Mouse (Mus musculus) MEL (cell line): Measurements from ENCODE around the gene Lmtk3. TPM values are rescaled to one million over a fixed set of nuclear protein-coding genes. Genes with fewer than 3 reads are reported as not detected.

ENCODE experiments used
- DNase-seq: peaks from one replicate; pipeline ENCODE4 v3.0.0; 2011; ENCODE audit warnings: low read depth, low spot score
- H3K27ac ChIP-seq: 2 replicates; pipeline ENCODE4 v1.5.1; 2012; ENCODE audit warnings: low read depth, mild to moderate bottlenecking, control low read depth, low read length, moderate library complexity; ENCODE audit not compliant: control insufficient read depth
- H3K27me3 ChIP-seq, 2 experiments: fragments of 150-350 bp in 1 of 2; sonication (generic) in 1 of 2; 2 replicates each; pipeline ENCODE4 v1.6.1; 2012; ENCODE audit warnings: low read length in 2 of 2, mild to moderate bottlenecking in 2 of 2, improper control_type of control experiment in 1 of 2, moderate library complexity in 1 of 2; ENCODE audit not compliant: insufficient read depth in 2 of 2, control insufficient read depth in 1 of 2
- H3K36me3 ChIP-seq, 2 experiments: 2 replicates each; pipeline ENCODE4 v1.6.1; 2012 to 2014; ENCODE audit warnings: low read length in 2 of 2, improper control_type of control experiment in 1 of 2, inconsistent platforms in 1 of 2, mild to moderate bottlenecking in 1 of 2; ENCODE audit not compliant: insufficient read depth in 2 of 2, control insufficient read depth in 1 of 2
- H3K4me1 ChIP-seq, 2 experiments: fragments of 150-350 bp in 1 of 2; sonication (generic) in 1 of 2; 2 replicates each; pipeline ENCODE4 v1.6.1; 2012; ENCODE audit warnings: low read length in 2 of 2, improper control_type of control experiment in 1 of 2, mild to moderate bottlenecking in 1 of 2; ENCODE audit not compliant: insufficient read depth in 2 of 2, control insufficient read depth in 1 of 2
- H3K4me3 ChIP-seq, 2 experiments: fragments of 150-350 bp in 1 of 2; sonication (generic) in 1 of 2; 2 replicates each; pipeline ENCODE4 v1.5.1; 2012; ENCODE audit warnings: low read depth in 2 of 2, low read length in 2 of 2, mild to moderate bottlenecking in 2 of 2, moderate library complexity in 2 of 2, control low read depth in 1 of 2, improper control_type of control experiment in 1 of 2; ENCODE audit not compliant: control insufficient read depth in 1 of 2, insufficient read depth in 1 of 2
- H3K79me2 ChIP-seq: 2 replicates; pipeline ENCODE4 v1.6.1; 2012; ENCODE audit warnings: mild to moderate bottlenecking, low read length, moderate library complexity; ENCODE audit not compliant: control insufficient read depth, poor library complexity, insufficient read depth
- H3K9ac ChIP-seq: 2 replicates; pipeline ENCODE4 v1.6.1; 2012; ENCODE audit warnings: low read depth, mild to moderate bottlenecking, control low read depth, low read length, moderate library complexity; ENCODE audit not compliant: control insufficient read depth, poor library complexity, severe bottlenecking
- H3K9me3 ChIP-seq: fragments of 150-350 bp; sonication (generic); replicated peaks from 2 replicates; pipeline ENCODE4 v1.6.1; 2012; ENCODE audit warnings: mild to moderate bottlenecking, low read length, improper control_type of control experiment, moderate library complexity; ENCODE audit not compliant: insufficient read depth
- CHD2 ChIP-seq: IDR thresholded peaks from 2 replicates; pipeline ENCODE4 v1.6.1; 2011; ENCODE audit warnings: low read length, improper control_type of control experiment
- E2F4 ChIP-seq: IDR thresholded peaks from 2 replicates; pipeline ENCODE4 v1.6.1; 2011; ENCODE audit warnings: low read depth, low read length, improper control_type of control experiment, borderline replicate concordance
- ELF1 ChIP-seq: IDR thresholded peaks from 2 replicates; pipeline ENCODE4 v1.6.1; 2014; ENCODE audit warnings: low read depth, mild to moderate bottlenecking, inconsistent platforms, low read length, improper control_type of control experiment, moderate library complexity
- EP300 ChIP-seq, 2 experiments: IDR thresholded peaks; 2 replicates each; pipeline ENCODE4 v1.6.1; 2011; ENCODE audit warnings: improper control_type of control experiment in 2 of 2, low read length in 2 of 2, low read depth in 1 of 2, mild to moderate bottlenecking in 1 of 2
- ETS1 ChIP-seq: IDR thresholded peaks from 2 replicates; pipeline ENCODE4 v1.6.1; 2012; ENCODE audit warnings: low read depth, mild to moderate bottlenecking, inconsistent platforms, low read length, improper control_type of control experiment, moderate library complexity
- GABPA ChIP-seq: IDR thresholded peaks from 2 replicates; pipeline ENCODE4 v1.6.1; 2012; ENCODE audit warnings: low read depth, mild to moderate bottlenecking, inconsistent platforms, low read length, improper control_type of control experiment, moderate library complexity
- GATA1 ChIP-seq: IDR thresholded peaks from 2 replicates; pipeline ENCODE4 v1.6.1; 2011; ENCODE audit warnings: low read depth, low read length, improper control_type of control experiment
- HCFC1 ChIP-seq: IDR thresholded peaks from 2 replicates; pipeline ENCODE4 v1.6.1; 2012; ENCODE audit warnings: low read depth, mild to moderate bottlenecking, inconsistent platforms, low read length, improper control_type of control experiment, moderate library complexity
- KAT2A ChIP-seq: conservative IDR thresholded peaks from 2 replicates; pipeline ENCODE4 v1.6.1; 2012; ENCODE audit warnings: low read depth, low read length, improper control_type of control experiment, inconsistent platforms
- MAFK ChIP-seq: IDR thresholded peaks from 2 replicates; pipeline ENCODE4 v1.6.1; 2011; ENCODE audit warnings: low read depth, mild to moderate bottlenecking, low read length, improper control_type of control experiment, borderline replicate concordance
- MAX ChIP-seq: IDR thresholded peaks from 2 replicates; pipeline ENCODE4 v1.6.1; 2011; ENCODE audit warnings: low read length, improper control_type of control experiment
- MYC ChIP-seq: IDR thresholded peaks from 2 replicates; pipeline ENCODE4 v1.6.1; 2011; ENCODE audit warnings: low read depth, mild to moderate bottlenecking, low read length, improper control_type of control experiment, moderate library complexity
- NELFE ChIP-seq: IDR thresholded peaks from 2 replicates; pipeline ENCODE4 v1.6.1; 2011; ENCODE audit warnings: low read depth, low read length, improper control_type of control experiment
- POLR2AphosphoS2 ChIP-seq: IDR thresholded peaks from 2 replicates; pipeline ENCODE4 v1.6.1; 2011; ENCODE audit warnings: low read length, improper control_type of control experiment
- POLR2AphosphoS5 ChIP-seq: IDR thresholded peaks from 2 replicates; pipeline ENCODE4 v1.6.1; 2012; ENCODE audit warnings: low read depth, borderline replicate concordance, mild to moderate bottlenecking, inconsistent platforms, low read length, moderate library complexity, mixed read lengths
- RAD21 ChIP-seq: IDR thresholded peaks from 2 replicates; pipeline ENCODE4 v1.6.1; 2011; ENCODE audit warnings: mild to moderate bottlenecking, low read depth, low read length, improper control_type of control experiment
- RCOR1 ChIP-seq: IDR thresholded peaks from 2 replicates; pipeline ENCODE4 v1.6.1; 2012; ENCODE audit warnings: low read depth, mild to moderate bottlenecking, inconsistent platforms, low read length, improper control_type of control experiment
- SMC3 ChIP-seq: IDR thresholded peaks from 2 replicates; pipeline ENCODE4 v1.6.1; 2011; ENCODE audit warnings: low read depth, low read length, improper control_type of control experiment
- TBP ChIP-seq: IDR thresholded peaks from 2 replicates; pipeline ENCODE4 v1.8.0; 2011; ENCODE audit warnings: low read depth, low read length, improper control_type of control experiment
- TCF12 ChIP-seq: IDR thresholded peaks from 2 replicates; pipeline ENCODE4 v1.6.1; 2014; ENCODE audit warnings: low read depth, mild to moderate bottlenecking, inconsistent platforms, low read length, improper control_type of control experiment, moderate library complexity
- USF1 ChIP-seq: IDR thresholded peaks from 2 replicates; pipeline ENCODE4 v1.6.1; 2014; ENCODE audit warnings: low read depth, mild to moderate bottlenecking, inconsistent platforms, low read length, improper control_type of control experiment, moderate library complexity
- USF2 ChIP-seq, 2 experiments: IDR thresholded peaks; 2 replicates each; pipeline ENCODE4 v1.6.1; 2011 to 2012; ENCODE audit warnings: improper control_type of control experiment in 2 of 2, low read length in 2 of 2, borderline replicate concordance in 1 of 2, inconsistent platforms in 1 of 2, low read depth in 1 of 2, mild to moderate bottlenecking in 1 of 2; ENCODE audit not compliant: insufficient read depth in 1 of 2
- ZC3H11A ChIP-seq: IDR thresholded peaks from 2 replicates; pipeline ENCODE4 v1.6.1; 2012; ENCODE audit warnings: low read depth, mild to moderate bottlenecking, inconsistent platforms, low read length, improper control_type of control experiment
- ZMIZ1 ChIP-seq: IDR thresholded peaks from 2 replicates; pipeline ENCODE4 v1.6.1; 2012; ENCODE audit warnings: low read depth, mild to moderate bottlenecking, inconsistent platforms, low read length, improper control_type of control experiment, moderate library complexity
- polyA plus RNA-seq, 2 experiments: library from polyadenylated mRNA; stranded (reverse) in 1 of 2; unstranded in 1 of 2; fragments of >175 nt in 1 of 2; fragments of >200 nt in 1 of 2; gene quantifications; 2 replicates each; pipeline versions ENCODE4 v1.2.1 to v1.2.4; 2012; ENCODE audit warnings: low replicate concordance in 2 of 2, low read depth in 1 of 2; ENCODE audit not compliant: insufficient read length in 2 of 2, insufficient read depth in 1 of 2, missing spikeins in 1 of 2
- total RNA-seq: library from RNA; depleted of rRNA; stranded (reverse); fragments of 300-350 nt; gene quantifications from 2 replicates; pipeline ENCODE4 v1.2.3, GENCODE M21; 2012

The Lmtk3 gene
- total and polyA plus RNA-seq, 3 experiments: 0.04 to 0.40 TPM; not detected in 1

- Histone ChIP-seq H3K4me3 (no peak overlapping the region), H3K27ac (no peak overlapping the region), H3K9me3 (no peaks in the 10 kb centered on the region), H3K9ac (no peak overlapping the region), H3K4me1 (peaks cover 0 to 14% of the 10 kb centered on the region in 2 experiments; a peak in 3 of 4 replicates)
- no peak for TF ChIP-seq KAT2A
- no peak for TF ChIP-seq GATA1
- TF ChIP-seq POLR2AphosphoS5: no peak
- TF ChIP-seq MAX: no peak
- TF ChIP-seq TBP: no peak
- TF ChIP-seq POLR2AphosphoS2: no peak
- TF ChIP-seq ELF1: no peak
- TF ChIP-seq USF1: no peak
- TF ChIP-seq, all 39 proteins: peak for 0
- Histone ChIP-seq H3K79me2 (peaks cover 18% of the 10 kb centered on the region), H3K36me3 (peaks cover 2 to 11% of the 10 kb centered on the region in 2 experiments), H3K27me3 (no peaks in the 10 kb centered on the region)
- no peak for DNase-seq
These were observed 48.9 kb downstream of the Lmtk3 start for GRCm38 (mm10) chr7:45832428-45832827.

GRCm38 (mm10) chr7:45833148-45833790, 49.7 kb downstream of the Lmtk3 start:
- Histone ChIP-seq H3K27ac (no peak overlapping the region), H3K79me2 (peaks cover 18% of the 10 kb centered on the region), H3K27me3 (no peaks in the 10 kb centered on the region), H3K9ac (no peak overlapping the region), H3K9me3 (no peaks in the 10 kb centered on the region), H3K4me3 (no peak overlapping the region), H3K4me1 (peaks cover 0 to 14% of the 10 kb centered on the region in 2 experiments; a peak in 3 of 4 replicates), H3K36me3 (peaks cover 2 to 11% of the 10 kb centered on the region in 2 experiments; a peak in 3 of 4 replicates)
- TF ChIP-seq CHD2: no peak
- no peak for TF ChIP-seq HCFC1
- no peak for TF ChIP-seq MAX
- TF ChIP-seq GABPA: no peak
- no peak for TF ChIP-seq E2F4
- TF ChIP-seq KAT2A: no peak
- no peak for TF ChIP-seq RAD21
- no peak for TF ChIP-seq SMC3
- DNase-seq: no peak

- H3K9ac ChIP-seq: no peak overlapping the region
- H3K79me2 ChIP-seq: peaks cover 16% of the 10 kb centered on the region
- H3K27ac ChIP-seq: no peak overlapping the region
- no peak overlapping the region for H3K4me3 ChIP-seq
- no peak for DNase-seq
- H3K27me3 ChIP-seq: no peaks in the 10 kb centered on the region
- no peaks in the 10 kb centered on the region for H3K9me3 ChIP-seq
- peaks cover 0 to 14% of the 10 kb centered on the region in 2 experiments; a peak in 3 of 4 replicates for H3K4me1 ChIP-seq
- TF ChIP-seq MAFK (no peak), CHD2 (no peak), GABPA (no peak), NELFE (no peak), TCF12 (no peak), SMC3 (no peak), EP300 (IDR thresholded peaks at IDR 0.05; ENCODE audit: low read depth in 1 of 2, low read length in 2 of 2) (no peak), RCOR1 (no peak), KAT2A (no peak), ZC3H11A (no peak), USF1 (no peak), MYC (no peak), ZMIZ1 (no peak), RAD21 (no peak), USF2 (IDR thresholded peaks at IDR 0.05; ENCODE audit: borderline replicate concordance in 1 of 2, insufficient read depth in 1 of 2, low read depth in 1 of 2, low read length in 2 of 2) (no peak), POLR2AphosphoS2 (no peak), GATA1 (no peak), ETS1 (no peak)
- H3K36me3 ChIP-seq: peaks cover 2 to 10% of the 10 kb centered on the region in 2 experiments; a peak in 3 of 4 replicates
These were observed 50.4 kb downstream of the Lmtk3 start for GRCm38 (mm10) chr7:45833924-45834323.
